Mouse (Mus musculus) mouse trophoblast stem cell (cell line): ENCODE data around the gene Sgcg.

Experiments used
- in situ Hi-C, 2 experiments: fragments of 300-500 bp; cut with MseI, MboI; formaldehyde crosslinking; loops; 2 replicates in 1 of 2; 3 replicates in 1 of 2; pipeline ENCODE4 v1.15.1; 2025

Sgcg gene

GRCm38 (mm10) chr14:61258352-61258751 lies at the start of gene Sgcg:
Gene Sgcg, minus strand, starts transcription at chr14:61258490.
- in situ Hi-C loops: no loop called here

GRCm38 (mm10) chr14:61303969-61304609 lies 45.8 kb upstream of the Sgcg start:
- in situ Hi-C loops: no loop called here

- in situ Hi-C loops: no loop called here
Observed at GRCm38 (mm10) chr14:61302428-61302827, 44.1 kb upstream of the Sgcg start.

GRCm38 (mm10) chr14:61301323-61301722 lies 43.0 kb upstream of the Sgcg start:
- in situ Hi-C loops: no loop called here

- in situ Hi-C loops: loop anchor here (10.0 to 25.0 kb wide), 2 partner anchors 495 to 788 kb away; no protein-coding TSS in a partner anchor
Observed at GRCm38 (mm10) chr14:61299810-61300209, 41.5 kb upstream of the Sgcg start.

GRCm38 (mm10) chr14:61294738-61295079 lies 36.4 kb upstream of the Sgcg start:
- in situ Hi-C loops: loop anchor here (5.0 to 25.0 kb wide), 3 partner anchors 52 to 782 kb away; no protein-coding TSS in a partner anchor

- in situ Hi-C loops: loop anchor here (5.0 to 25.0 kb wide), 3 partner anchors 52 to 782 kb away; no protein-coding TSS in a partner anchor
Observed at GRCm38 (mm10) chr14:61293884-61294737, 35.8 kb upstream of the Sgcg start.

GRCm38 (mm10) chr14:61290664-61291063 lies 32.4 kb upstream of the Sgcg start:
- in situ Hi-C loops: loop anchor here (5.0 to 25.0 kb wide), 3 partner anchors 48 to 778 kb away; no protein-coding TSS in a partner anchor

- in situ Hi-C loops: loop anchor here in 1 of 2 experiments (25.0 kb wide), 1 partner anchor 776 kb away; no protein-coding TSS in a partner anchor
Observed at GRCm38 (mm10) chr14:61288606-61289286, 30.5 kb upstream of the Sgcg start.

- in situ Hi-C loops: loop anchor here in 1 of 2 experiments (25.0 kb wide), 1 partner anchor 766 kb away; no protein-coding TSS in a partner anchor
Observed at GRCm38 (mm10) chr14:61278676-61279300, 20.5 kb upstream of the Sgcg start.

GRCm38 (mm10) chr14:61277285-61277684 lies 19.0 kb upstream of the Sgcg start:
- in situ Hi-C loops: loop anchor here in 1 of 2 experiments (25.0 kb wide), 1 partner anchor 765 kb away; no protein-coding TSS in a partner anchor

GRCm38 (mm10) chr14:61274414-61275198 lies 16.3 kb upstream of the Sgcg start:
- in situ Hi-C loops: loop anchor here in 1 of 2 experiments (25.0 kb wide), 1 partner anchor 762 kb away; no protein-coding TSS in a partner anchor

GRCm38 (mm10) chr14:61267908-61268475 lies 9.7 kb upstream of the Sgcg start:
- in situ Hi-C loops: no loop called here

GRCm38 (mm10) chr14:61259084-61259483 lies 794 bp upstream of the Sgcg start:
- in situ Hi-C loops: no loop called here

- in situ Hi-C loops: no loop called here
Observed at GRCm38 (mm10) chr14:61252596-61253388, 5.5 kb downstream of the Sgcg start.

GRCm38 (mm10) chr14:61246444-61246843 lies 11.8 kb downstream of the Sgcg start:
- in situ Hi-C loops: no loop called here

- in situ Hi-C loops: loop anchor here in 1 of 2 experiments (5.0 kb wide), 1 partner anchor 50 kb away; no protein-coding TSS in a partner anchor
Observed at GRCm38 (mm10) chr14:61242611-61243010, 15.7 kb downstream of the Sgcg start.

- in situ Hi-C loops: no loop called here
Observed at GRCm38 (mm10) chr14:61238751-61239150, 19.5 kb downstream of the Sgcg start.

GRCm38 (mm10) chr14:61237101-61237654 lies 21.1 kb downstream of the Sgcg start:
- in situ Hi-C loops: no loop called here
